Mouse (Mus musculus) midbrain, embryonic 12.5 days (tissue): ENCODE measurements around the gene Siae. TPM values are rescaled to one million over a fixed set of nuclear protein-coding genes. Genes with fewer than 3 reads are reported as not detected.

Source experiments
- ATAC-seq: fragments of 200-750 bp; cut with Nextera tagmentation; 2 replicates; pipeline ENCODE4 v1.8.0; 2017; ENCODE audit warnings: low read depth, moderate TSS enrichment, moderate library complexity; ENCODE audit not compliant: low FRiP score
- H3K27ac ChIP-seq: fragments of 300-500 bp; sonication (generic); replicated peaks from 2 replicates; pipeline ENCODE4 v1.5.1; 2016; ENCODE audit warnings: mild to moderate bottlenecking
- H3K27me3 ChIP-seq: fragments of 300-500 bp; sonication (generic); 2 replicates; pipeline ENCODE4 v1.6.1; 2016; ENCODE audit warnings: mild to moderate bottlenecking
- H3K36me3 ChIP-seq: fragments of 300-500 bp; sonication (generic); 2 replicates; pipeline ENCODE4 v1.6.1; 2016
- H3K4me1 ChIP-seq: fragments of 300-500 bp; sonication (generic); 2 replicates; pipeline ENCODE4 v1.6.1; 2016
- H3K4me2 ChIP-seq: fragments of 300-500 bp; sonication (generic); replicated peaks from 2 replicates; pipeline ENCODE4 v1.6.1; 2016; ENCODE audit warnings: mild to moderate bottlenecking, moderate library complexity
- H3K4me3 ChIP-seq: fragments of 300-500 bp; sonication (generic); 2 replicates; pipeline ENCODE4 v1.5.1; 2016; ENCODE audit warnings: mild to moderate bottlenecking
- H3K9ac ChIP-seq: fragments of 300-500 bp; sonication (generic); replicated peaks from 2 replicates; pipeline ENCODE4 v1.6.1; 2016; ENCODE audit warnings: mild to moderate bottlenecking, moderate library complexity
- H3K9me3 ChIP-seq: fragments of 300-500 bp; sonication (generic); 2 replicates; pipeline ENCODE4 v1.6.1; 2016; ENCODE audit warnings: mild to moderate bottlenecking
- WGBS: fragments of 180-500 bp; shearing (Covaris S2); methylation state at CpG from one replicate; pipeline ENCODE4 v1.1.7; 2016; 5-methylcytosine and 5-hydroxymethylcytosine counted together
- polyA plus RNA-seq: library from polyadenylated mRNA; unstranded; fragments of >200 nt; fragmentation: Nextera tagmentation; extraction: Ambion mirVana; gene quantifications from 2 replicates; pipeline ENCODE4 v1.2.1, GENCODE M21; 2016

Siae gene
- polyA plus RNA-seq, 1 experiment from 2014 or later, result 6.8 TPM

- Histone ChIP-seq H3K4me2 (no peak overlapping the region), H3K27ac (no peak overlapping the region)
- 26% methylated on average over 9 of the region's 9 CpGs for WGBS
Measured at GRCm38 (mm10) chr9:37528225-37528970, 27.1 kb upstream of the Siae start.

GRCm38 (mm10) chr9:37530031-37530887 is 25.2 kb upstream of the Siae start:
- peak overlapping the region; percentile 39 for H3K4me3 ChIP-seq
- WGBS, result 1% methylated on average over 32 of the region's 32 CpGs
- H3K27me3 ChIP-seq, result peaks cover 76% of the 10 kb centered on the region
- H3K36me3 ChIP-seq, result 0 out of 2 replicates have a peak, but pooled peaks cover under 1% of the 10 kb centered on the region
- peak; percentile 57; the same call in 1 of the 2 replicates for ATAC-seq
- no peak overlapping the region for H3K27ac ChIP-seq
- peak overlapping the region; percentile 46; the same call in 1 of the 2 replicates for H3K9ac ChIP-seq
- H3K9me3 ChIP-seq, result no peaks in the 10 kb centered on the region
- peak overlapping the region; percentile 59 for H3K4me2 ChIP-seq
- peaks cover 34% of the 10 kb centered on the region for H3K4me1 ChIP-seq

More at GRCm38 (mm10) chr9:37528225-37528970, 27.1 kb upstream of the Siae start:
- H3K9me3 ChIP-seq, result no peaks in the 10 kb centered on the region
- peak overlapping the region; percentile 2; the same call in 1 of the 2 replicates for H3K4me3 ChIP-seq
- H3K27me3 ChIP-seq, result peaks cover 78% of the 10 kb centered on the region
- H3K36me3 ChIP-seq, result peaks cover 11% of the 10 kb centered on the region
- peaks cover 34% of the 10 kb centered on the region for H3K4me1 ChIP-seq
- no peak overlapping the region for H3K9ac ChIP-seq
- ATAC-seq, result no peak

- WGBS, result 2% methylated on average over 31 of the region's 31 CpGs
- Histone ChIP-seq H3K4me3 (peak overlapping the region; percentile 39), H3K27ac (no peak overlapping the region), H3K27me3 (peaks cover 67% of the 10 kb centered on the region), H3K4me1 (peaks cover 34% of the 10 kb centered on the region), H3K36me3 (no peaks in the 10 kb centered on the region), H3K9me3 (no peaks in the 10 kb centered on the region), H3K4me2 (peak overlapping the region; percentile 59), H3K9ac (0 out of 2 replicates have a peak overlapping the region, but pooled peaks have one; percentile 46)
- peak; percentile 50; the same call in 1 of the 2 replicates for ATAC-seq
Measured at GRCm38 (mm10) chr9:37530888-37531705, 24.4 kb upstream of the Siae start.

GRCm38 (mm10) chr9:37536851-37537250 is 18.6 kb upstream of the Siae start:
- Histone ChIP-seq H3K4me2 (no peak overlapping the region), H3K4me1 (no peaks in the 10 kb centered on the region), H3K9ac (no peak overlapping the region), H3K27me3 (peaks cover 47% of the 10 kb centered on the region), H3K4me3 (no peak overlapping the region), H3K36me3 (no peaks in the 10 kb centered on the region), H3K9me3 (no peaks in the 10 kb centered on the region), H3K27ac (no peak overlapping the region)
- ATAC-seq, result no peak
- WGBS, result 89% methylated on average over 4 of the region's 4 CpGs

GRCm38 (mm10) chr9:37537658-37538250 is 17.7 kb upstream of the Siae start:
- ATAC-seq, result no peak
- Histone ChIP-seq H3K9me3 (no peaks in the 10 kb centered on the region), H3K4me3 (no peak overlapping the region), H3K4me2 (no peak overlapping the region), H3K9ac (no peak overlapping the region), H3K27ac (no peak overlapping the region), H3K27me3 (peaks cover 49% of the 10 kb centered on the region), H3K36me3 (no peaks in the 10 kb centered on the region), H3K4me1 (no peaks in the 10 kb centered on the region)
- WGBS, result 85% methylated on average over 5 of the region's 5 CpGs

- Histone ChIP-seq H3K9ac (no peak within 1 kb of the TSS), H3K4me1 (peaks cover 3% of the 10 kb centered on the region), H3K27me3 (peaks cover 61% of the 10 kb centered on the region), H3K4me2 (no peak within 1 kb of the TSS), H3K9me3 (no peaks in the 10 kb centered on the region), H3K27ac (no peak within 1 kb of the TSS), H3K4me3 (no peak within 1 kb of the TSS), H3K36me3 (no peaks in the 10 kb centered on the region)
- ATAC-seq, result no peak
- WGBS, result 50% methylated on average over 23 of the region's 23 CpGs
Measured at GRCm38 (mm10) chr9:37539170-37540025, 16.1 kb upstream of the Siae start, which contains the start of gene Vsig2. Gene Vsig2 (plus strand): TSS chr9:37539255.

GRCm38 (mm10) chr9:37540226-37540625 is 15.3 kb upstream of the Siae start:
- no peak overlapping the region for H3K4me3 ChIP-seq
- no peaks in the 10 kb centered on the region for H3K9me3 ChIP-seq
- H3K27me3 ChIP-seq, result peaks cover 69% of the 10 kb centered on the region
- peaks cover 10% of the 10 kb centered on the region for H3K4me1 ChIP-seq
- ATAC-seq, result no peak
- no peaks in the 10 kb centered on the region for H3K36me3 ChIP-seq
- H3K27ac ChIP-seq, result no peak overlapping the region
- no peak overlapping the region for H3K9ac ChIP-seq
- H3K4me2 ChIP-seq, result no peak overlapping the region
- 95% methylated on average over 4 of the region's 4 CpGs for WGBS

- Histone ChIP-seq H3K36me3 (no peaks in the 10 kb centered on the region), H3K27ac (no peak overlapping the region), H3K9me3 (no peaks in the 10 kb centered on the region), H3K4me3 (no peak overlapping the region), H3K4me1 (peaks cover 15% of the 10 kb centered on the region), H3K9ac (no peak overlapping the region), H3K4me2 (no peak overlapping the region), H3K27me3 (peaks cover 76% of the 10 kb centered on the region)
- 85% methylated on average over 6 of the region's 6 CpGs for WGBS
- no peak for ATAC-seq
Measured at GRCm38 (mm10) chr9:37540701-37541575, 14.6 kb upstream of the Siae start.

GRCm38 (mm10) chr9:37541851-37542642 is 13.5 kb upstream of the Siae start:
- no peak overlapping the region for H3K9ac ChIP-seq
- no peak overlapping the region for H3K27ac ChIP-seq
- H3K9me3 ChIP-seq, result no peaks in the 10 kb centered on the region
- no peak overlapping the region for H3K4me3 ChIP-seq
- ATAC-seq, result no peak
- peaks cover 82% of the 10 kb centered on the region for H3K27me3 ChIP-seq
- WGBS, result 78% methylated on average over 7 of the region's 7 CpGs
- no peaks in the 10 kb centered on the region for H3K36me3 ChIP-seq
- no peak overlapping the region for H3K4me2 ChIP-seq
- H3K4me1 ChIP-seq, result peaks cover 16% of the 10 kb centered on the region
